ENCODE assay signal across 18 mouse cellular contexts in genomic region chr3:62372841-62373240, GRCm38 (mm10). TPM values are rescaled to one million over a fixed set of nuclear protein-coding genes. Genes with fewer than 3 reads are reported as not detected.
A peak's percentile ranks its signal among the peaks of the same experiment; 100 is the strongest.
DNase-seq lines count a peak whose midpoint lies in the region; ATAC-seq and TF ChIP-seq lines count a peak whose summit lies in the region.
"Had no signal": no experiment of that assay in that cellular context is flagged by ENCODE, and none has a peak within 500 bp of the region (broad histone marks: within the 10 kb centered on the region; RNA-seq: fewer than 3 reads in every experiment).

No protein-coding gene starts in this region.

- no peak overlapping the region for H3K4me2 ChIP-seq in lung, embryonic 14.5 days
- H3K4me2 ChIP-seq: forebrain, embryonic 15.5 days; heart, embryonic 11.5 days; hindbrain, embryonic 14.5 days had no signal

- no peaks in the 10 kb centered on the region for H3K4me1 ChIP-seq in lung, embryonic 14.5 days (ENCODE audit: insufficient read depth)
- H3K4me1 ChIP-seq: embryonic facial prominence, embryonic 10.5 days; hindbrain, embryonic 10.5 days had no signal

- no peaks in the 10 kb centered on the region for H3K27me3 ChIP-seq in lung, embryonic 14.5 days (ENCODE audit: insufficient read depth, low read length)
- H3K27me3 ChIP-seq: forebrain, embryonic 15.5 days had no signal

- 57% methylated on average over 2 of the region's 2 CpGs for WGBS in lung, embryonic 14.5 days

- peak overlapping the region; percentile 47; the same call in 1 of the 2 replicates for H3K27ac ChIP-seq in layer of hippocampus, adult 2 months
- no peak overlapping the region for H3K27ac ChIP-seq in lung, embryonic 14.5 days (ENCODE audit: low read depth)
- H3K27ac ChIP-seq: embryonic facial prominence, embryonic 10.5 days; forebrain, embryonic 15.5 days; heart, adult 2 months; hindbrain, embryonic 10.5 days; hindbrain, embryonic 14.5 days had no signal

- H3K4me3 ChIP-seq in layer of hippocampus, adult 2 months: no peak overlapping the region
- H3K4me3 ChIP-seq in lung, embryonic 14.5 days (ENCODE audit: low read depth, low read length): no peak overlapping the region
- H3K4me3 ChIP-seq: embryonic facial prominence, embryonic 10.5 days; forebrain, embryonic 15.5 days; heart, adult 2 months; hindbrain, embryonic 10.5 days had no signal

- H3K9me3 ChIP-seq in lung, embryonic 14.5 days (ENCODE audit: low read depth, low read length): no peaks in the 10 kb centered on the region
- H3K9me3 ChIP-seq: embryonic facial prominence, embryonic 10.5 days; forebrain, embryonic 15.5 days; hindbrain, embryonic 10.5 days had no signal

- no peak overlapping the region for H3K9ac ChIP-seq in lung, embryonic 14.5 days
- H3K9ac ChIP-seq: forebrain, embryonic 15.5 days; hindbrain, embryonic 14.5 days had no signal

- no peaks in the 10 kb centered on the region for H3K36me3 ChIP-seq in lung, embryonic 14.5 days (ENCODE audit: insufficient read depth)
- H3K36me3 ChIP-seq: embryonic facial prominence, embryonic 10.5 days; forebrain, embryonic 15.5 days; hindbrain, embryonic 10.5 days had no signal

- TF ChIP-seq CTCF in layer of hippocampus, adult 2 months (conservative IDR thresholded peaks at IDR 0.05): no peak
- no peak for TF ChIP-seq CTCF in lung, embryonic 14.5 days (IDR thresholded peaks at IDR 0.05; ENCODE audit: low read depth)

- peak; percentile 17 to 18 for DNase-seq in layer of hippocampus, adult 2 months (ENCODE audit: low spot score in 2 of 2)
- DNase-seq in layer of hippocampus, postnatal 36 days: no peak
- DNase-seq in brain, adult 2 months (ENCODE audit: low read depth, low spot score): peak; percentile 20
- DNase-seq in lung, embryonic 14.5 days: peak; percentile 23
- DNase-seq in lung, postnatal 25 days (ENCODE audit: low spot score): peak; percentile 63
- DNase-seq in T-cell, adult 2 months (ENCODE audit: low spot score): no peak
- DNase-seq: adrenal gland, adult 8-10 months; adrenal gland, postnatal 36 days; cerebellum, adult 18-20 months; cerebellum, adult 9-11 months; gastrocnemius, postnatal 10 days; heart, adult 2 months had no signal

- ATAC-seq in lung, embryonic 14.5 days (ENCODE audit: insufficient read depth): no peak
- ATAC-seq in frontal cortex, adult (ENCODE audit: low TSS enrichment): no peak
- ATAC-seq: forebrain, embryonic 15.5 days had no signal

RNA-seq across cellular contexts. Expression of gene Arhgef26, which starts 34.7 kb away (rescaled TPM):
- total RNA-seq in layer of hippocampus, adult 2 months (2021): 10 to 100 TPM; 59.2 to 60.0 TPM
- 10 to 100 TPM; 52.9 to 58.6 TPM for total RNA-seq in layer of hippocampus, postnatal 36 days (2021)
- polyA plus RNA-seq in lung, embryonic 14.5 days (2014; fragmentation: Nextera tagmentation; extraction: Ambion mirVana): 11.7 and 13.6 TPM in 2 replicates

Comparison
In these comparisons a context has a peak if more than half of its experiments do, and no peak if none do; other contexts are left out.
1. DNase-seq: peak in layer of hippocampus, adult 2 months (2 of 2), brain, adult 2 months (single experiment), lung, embryonic 14.5 days (single experiment) and lung, postnatal 25 days (single experiment); none in layer of hippocampus, postnatal 36 days (0 of 2) and T-cell, adult 2 months (single experiment).